Mouse (Mus musculus) heart, embryonic 13.5 days (tissue): Measurements from ENCODE around the gene Slc35g3. TPM values are rescaled to one million over a fixed set of nuclear protein-coding genes. Genes with fewer than 3 reads are reported as not detected.
A peak's percentile ranks its signal among the peaks of the same experiment; 100 is the strongest.

Experiments
- ATAC-seq: fragments of 200-750 bp; cut with Nextera tagmentation; 2 replicates; pipeline ENCODE4 v1.8.0; 2017; ENCODE audit warnings: moderate TSS enrichment; ENCODE audit not compliant: insufficient number of reproducible peaks, low FRiP score, low TSS enrichment; ENCODE audit errors: extremely low read depth
- H3K27ac ChIP-seq: fragments of 300-500 bp; sonication (generic); replicated peaks from 2 replicates; pipeline ENCODE4 v1.5.1; 2015; ENCODE audit warnings: moderate library complexity, mild to moderate bottlenecking, inconsistent platforms
- H3K27me3 ChIP-seq: fragments of 300-500 bp; sonication (generic); replicated peaks from 2 replicates; pipeline ENCODE4 v1.6.1; 2015; ENCODE audit warnings: mild to moderate bottlenecking, inconsistent platforms
- H3K36me3 ChIP-seq: fragments of 300-500 bp; sonication (generic); 2 replicates; pipeline ENCODE4 v1.6.1; 2015; ENCODE audit warnings: mild to moderate bottlenecking, inconsistent platforms
- H3K4me1 ChIP-seq: fragments of 300-500 bp; sonication (generic); 2 replicates; pipeline ENCODE4 v1.6.1; 2015; ENCODE audit warnings: inconsistent platforms
- H3K4me2 ChIP-seq: fragments of 300-500 bp; sonication (generic); 2 replicates; pipeline ENCODE4 v1.6.1; 2015; ENCODE audit warnings: inconsistent platforms, mild to moderate bottlenecking, moderate library complexity
- H3K4me3 ChIP-seq: fragments of 300-500 bp; sonication (generic); 2 replicates; pipeline ENCODE4 v1.5.1; 2015; ENCODE audit warnings: moderate library complexity, mild to moderate bottlenecking, inconsistent platforms
- H3K9ac ChIP-seq: fragments of 300-500 bp; sonication (generic); 2 replicates; pipeline ENCODE4 v1.6.1; 2015; ENCODE audit warnings: inconsistent platforms, mild to moderate bottlenecking, moderate library complexity
- H3K9me3 ChIP-seq: fragments of 300-500 bp; sonication (generic); 2 replicates; pipeline ENCODE4 v1.6.1; 2016; ENCODE audit warnings: inconsistent platforms
- WGBS: fragments of 180-500 bp; shearing (Covaris S2); methylation state at CpG from one replicate; pipeline ENCODE4 v1.1.7; 2015; ENCODE audit warnings: mixed read lengths; 5-methylcytosine and 5-hydroxymethylcytosine counted together
- polyA plus RNA-seq: library from polyadenylated mRNA; unstranded; fragments of >200 nt; fragmentation: Nextera tagmentation; extraction: Ambion mirVana; gene quantifications from 2 replicates; pipeline ENCODE4 v1.2.1, GENCODE M21; 2015

Gene Slc35g3
- polyA plus RNA-seq, 1 experiment from 2014 or later, result 0.51 TPM

DNA sequence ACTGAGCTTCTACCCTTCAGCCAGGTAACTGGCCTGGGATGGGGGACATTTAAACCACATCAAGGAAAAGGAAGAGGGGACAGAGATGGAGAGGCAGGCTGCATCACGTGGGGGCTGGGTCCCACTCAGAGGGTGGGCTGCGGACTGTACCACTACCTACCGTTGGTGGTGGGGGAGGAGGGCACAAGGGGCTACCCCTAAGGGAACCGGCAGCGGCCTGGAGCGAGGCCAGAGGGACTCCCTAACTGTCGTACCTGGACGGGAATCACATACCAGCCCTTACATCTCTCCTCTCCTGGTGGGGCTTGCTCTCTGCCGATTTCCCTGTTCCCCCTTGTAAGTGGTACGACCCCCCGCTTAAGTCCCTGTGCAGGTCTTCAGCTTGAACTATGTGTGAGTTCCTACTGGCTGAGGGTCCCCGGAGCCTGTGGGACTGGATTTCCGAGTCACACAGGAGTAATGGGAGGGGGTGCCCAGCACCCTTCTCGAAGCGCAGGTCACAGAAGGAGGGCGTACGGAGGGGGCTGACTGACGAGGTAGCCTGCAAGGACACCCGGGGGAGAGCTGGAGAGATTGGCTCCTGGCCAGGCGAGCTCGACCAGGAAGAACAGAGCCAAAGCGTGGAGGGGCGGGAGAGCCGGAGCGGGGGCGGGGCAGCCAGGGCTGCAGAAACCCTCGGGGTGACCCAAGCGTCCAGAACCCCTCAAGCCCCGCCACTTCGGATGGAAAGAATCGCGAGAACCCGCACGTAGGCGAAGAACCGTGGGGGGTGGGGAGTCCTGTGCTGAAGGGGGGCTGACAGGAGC lies 38.8 kb upstream of the Slc35g3 start:
- peak overlapping the region; percentile 78 for H3K27ac ChIP-seq

DNA sequence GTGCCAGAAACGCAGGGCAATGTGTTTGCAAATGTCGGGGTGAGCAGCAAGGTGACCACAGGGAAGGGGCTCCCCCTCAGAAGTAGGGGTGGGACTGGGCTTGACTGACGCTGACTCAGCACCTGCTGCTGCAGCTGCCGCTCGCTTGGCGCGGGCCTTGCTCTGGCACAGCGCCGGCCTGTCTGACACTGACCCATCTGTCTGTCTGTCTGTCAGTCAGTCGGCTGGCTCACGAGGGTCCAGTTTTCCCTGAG lies 38.3 kb upstream of the Slc35g3 start:
- Histone ChIP-seq H3K36me3 (no peaks in the 10 kb centered on the region), H3K4me3 (peak overlapping the region; percentile 67), H3K27ac (peak overlapping the region; percentile 78), H3K4me2 (peak overlapping the region; percentile 82), H3K27me3 (peaks cover 72% of the 10 kb centered on the region), H3K9ac (peak overlapping the region; percentile 87), H3K4me1 (peaks cover 69% of the 10 kb centered on the region), H3K9me3 (no peaks in the 10 kb centered on the region)
- ATAC-seq, result no peak
- 2% methylated on average over 11 of the region's 11 CpGs for WGBS

More for the DNA sequence above, 38.8 kb upstream of the Slc35g3 start:
- Histone ChIP-seq H3K4me1 (peaks cover 72% of the 10 kb centered on the region), H3K9me3 (no peaks in the 10 kb centered on the region), H3K4me3 (peak overlapping the region; percentile 67), H3K4me2 (peak overlapping the region; percentile 82), H3K27me3 (peaks cover 78% of the 10 kb centered on the region), H3K9ac (peak overlapping the region; percentile 87), H3K36me3 (no peaks in the 10 kb centered on the region)
- WGBS, result under 1% methylated on average over 36 of the region's 36 CpGs
- ATAC-seq, result 0 out of 2 replicates have a peak, but pooled peaks have one; percentile 2

DNA sequence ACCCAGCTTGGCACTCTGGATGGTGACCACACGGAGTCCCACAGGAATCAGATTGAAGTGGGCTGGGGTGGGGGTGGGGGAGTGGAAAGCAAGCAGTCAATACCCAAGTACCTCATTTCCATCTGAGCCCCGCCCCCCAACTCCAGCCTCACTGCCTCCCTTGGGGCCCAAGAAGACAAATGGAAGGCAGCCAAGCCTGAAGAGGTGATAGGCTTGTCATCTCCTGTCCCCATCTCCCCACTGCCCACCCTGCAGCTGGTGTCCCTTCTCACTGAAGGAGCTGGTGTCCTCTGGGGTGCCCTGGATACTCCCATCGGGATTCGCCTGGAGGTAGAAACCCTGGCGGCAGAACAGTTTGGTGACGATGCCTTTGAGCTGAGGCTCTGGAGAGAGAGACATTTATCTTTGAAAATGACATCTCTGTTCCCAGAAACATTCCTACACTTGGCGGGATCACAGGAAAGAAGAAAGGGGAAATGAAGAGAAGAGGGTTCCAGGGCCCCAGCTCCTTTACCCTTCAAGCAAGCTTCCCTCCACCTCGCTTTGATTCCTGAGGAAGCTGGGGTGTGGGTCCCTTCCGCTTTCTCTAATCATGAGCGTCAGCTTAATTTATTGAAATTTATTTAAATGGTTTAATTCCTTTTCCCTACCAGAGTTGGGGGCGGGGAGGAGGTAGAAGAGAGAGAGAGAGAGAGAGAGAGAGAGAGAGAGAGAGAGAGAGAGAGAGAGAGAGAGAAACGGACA lies 37.8 kb upstream of the Slc35g3 start:
- Histone ChIP-seq H3K4me1 (peaks cover 67% of the 10 kb centered on the region), H3K9me3 (no peaks in the 10 kb centered on the region), H3K27ac (no peak overlapping the region), H3K4me2 (peak overlapping the region; percentile 82), H3K9ac (peak overlapping the region; percentile 87), H3K36me3 (no peaks in the 10 kb centered on the region), H3K4me3 (peak overlapping the region; percentile 67), H3K27me3 (peaks cover 68% of the 10 kb centered on the region)
- WGBS, result 25% methylated on average over 12 of the region's 12 CpGs
- ATAC-seq, result no peak

DNA sequence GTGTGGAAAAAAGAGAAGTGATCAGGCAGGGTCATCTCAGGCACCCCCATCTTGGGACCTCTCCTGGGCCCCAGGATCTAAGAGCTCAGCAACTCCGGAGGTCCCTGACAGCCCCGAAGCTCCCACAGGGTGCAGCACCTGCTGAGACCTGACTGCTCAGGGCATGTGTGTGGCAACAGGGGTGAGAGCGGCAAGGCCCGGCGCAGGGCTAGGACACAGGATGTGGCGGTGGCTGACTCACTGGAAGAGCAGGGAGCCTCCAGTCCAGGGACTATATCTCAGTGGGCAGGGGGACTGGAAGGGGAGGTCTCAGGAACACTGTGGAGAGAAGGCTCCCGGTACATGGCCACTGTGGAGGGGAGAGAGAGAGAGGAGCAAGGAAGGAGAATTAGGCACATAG lies 36.2 kb upstream of the Slc35g3 start:
- Histone ChIP-seq H3K27me3 (peaks cover 62% of the 10 kb centered on the region), H3K36me3 (no peaks in the 10 kb centered on the region), H3K4me2 (no peak overlapping the region), H3K4me3 (no peak overlapping the region), H3K27ac (no peak overlapping the region), H3K4me1 (peaks cover 53% of the 10 kb centered on the region), H3K9me3 (no peaks in the 10 kb centered on the region), H3K9ac (no peak overlapping the region)
- WGBS, result 66% methylated on average over 7 of the region's 7 CpGs
- ATAC-seq, result no peak

DNA sequence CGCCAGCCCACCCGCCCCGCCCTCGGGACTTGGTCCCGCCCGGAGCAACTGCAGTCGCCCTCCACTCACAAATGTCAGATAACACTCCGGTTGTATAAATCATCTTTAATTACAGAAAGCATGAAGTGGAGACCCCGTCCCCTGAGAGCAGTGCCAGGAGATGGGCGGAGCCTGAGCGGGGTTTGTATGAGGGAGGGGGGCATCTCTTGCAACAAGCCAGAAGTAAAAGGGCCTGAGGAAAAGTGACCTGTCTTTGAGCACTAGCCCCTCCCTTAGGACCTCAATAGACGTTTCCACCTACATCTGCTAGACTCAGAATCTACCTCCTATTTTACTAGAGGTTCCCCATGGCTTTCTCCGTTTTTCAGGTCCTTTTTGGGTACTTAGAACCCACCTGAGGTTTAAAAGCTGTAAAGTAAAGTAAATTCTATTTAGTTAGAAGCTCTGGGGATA lies 34.2 kb upstream of the Slc35g3 start:
- Histone ChIP-seq H3K27me3 (peaks cover 45% of the 10 kb centered on the region), H3K9me3 (no peaks in the 10 kb centered on the region), H3K4me2 (peak overlapping the region; percentile 99), H3K4me3 (peak overlapping the region; percentile 64), H3K4me1 (peaks cover 38% of the 10 kb centered on the region), H3K36me3 (no peaks in the 10 kb centered on the region), H3K9ac (peak overlapping the region; percentile 80), H3K27ac (no peak overlapping the region)
- 4% methylated on average over 13 of the region's 13 CpGs for WGBS
- ATAC-seq, result no peak

DNA sequence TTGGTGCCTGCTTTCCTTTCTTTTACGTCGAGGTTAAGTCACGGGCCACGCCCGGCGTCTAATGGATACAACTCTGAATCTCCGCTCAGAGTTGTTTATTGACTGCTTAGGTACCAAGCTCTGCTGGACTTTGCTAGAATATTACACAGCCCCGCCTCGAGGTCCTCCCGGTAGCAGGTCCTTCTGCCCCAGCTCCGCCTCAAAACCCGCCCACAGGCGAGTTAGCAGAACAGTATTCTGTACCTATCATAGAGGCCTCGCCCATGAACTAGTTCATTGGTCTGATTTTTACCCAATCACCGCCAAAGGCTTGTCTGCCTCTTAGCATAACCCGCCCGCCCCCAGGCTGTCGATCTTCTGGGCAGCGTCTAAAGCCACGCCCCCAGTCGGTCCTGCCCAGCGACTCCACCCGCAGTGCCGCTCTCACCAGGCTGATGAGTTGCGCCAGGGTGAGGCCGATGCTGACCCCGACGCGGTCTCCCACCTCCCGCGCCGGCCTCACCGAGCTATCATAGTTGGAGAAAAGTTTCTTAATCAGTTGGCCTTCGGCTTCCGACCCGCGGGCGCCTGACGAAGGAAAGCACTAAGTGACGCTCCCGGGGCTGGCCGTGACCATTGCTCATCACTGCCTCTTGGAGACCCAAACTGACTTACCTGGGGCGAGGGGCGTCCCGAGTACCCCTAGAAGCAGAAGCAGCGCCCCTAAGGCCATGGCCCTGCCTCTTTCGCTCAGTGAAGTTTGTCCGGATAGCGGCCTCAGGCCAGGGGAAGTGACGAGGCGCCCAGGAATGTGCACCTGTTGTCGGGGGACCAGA lies 33.6 kb upstream of the Slc35g3 start, which contains the start of gene Chrnb1:
Gene Chrnb1 (minus strand): TSS at position 776 of the 815 bp plus-strand sequence.
- Histone ChIP-seq H3K4me3 (peak within 1 kb of the TSS; percentile 64), H3K4me2 (peak within 1 kb of the TSS; percentile 99), H3K9me3 (no peaks in the 10 kb centered on the region), H3K9ac (peak within 1 kb of the TSS; percentile 80), H3K27me3 (peaks cover 40% of the 10 kb centered on the region), H3K27ac (peak within 1 kb of the TSS; percentile 57), H3K4me1 (peaks cover 32% of the 10 kb centered on the region), H3K36me3 (no peaks in the 10 kb centered on the region)
- ATAC-seq, result peak; percentile 97
- WGBS, result 1% methylated on average over 52 of the region's 52 CpGs

DNA sequence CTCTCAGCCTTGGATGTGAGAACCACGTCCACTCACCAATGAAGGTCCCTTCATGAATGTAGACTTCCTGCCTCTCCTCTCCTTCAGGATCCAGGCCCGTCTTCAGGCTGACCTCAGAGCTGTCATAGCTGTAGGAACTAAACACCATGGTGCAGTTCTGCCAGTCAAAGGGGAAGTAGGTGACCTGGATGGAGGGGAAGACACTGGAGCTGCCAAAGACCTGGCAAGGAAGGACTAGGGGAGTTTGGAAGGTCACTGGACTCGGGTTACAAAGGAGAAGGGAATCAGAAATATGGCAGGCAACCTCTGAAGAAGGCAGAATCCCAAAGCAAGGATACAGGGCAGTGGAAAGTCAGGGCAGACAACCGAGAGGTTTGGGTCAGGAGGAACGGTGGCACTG lies 31.7 kb upstream of the Slc35g3 start:
- peaks cover 28% of the 10 kb centered on the region for H3K27me3 ChIP-seq
- 61% methylated on average over 5 of the region's 5 CpGs for WGBS
- no peak overlapping the region for H3K27ac ChIP-seq
- ATAC-seq, result no peak
- H3K4me2 ChIP-seq, result no peak overlapping the region
- H3K9ac ChIP-seq, result no peak overlapping the region
- no peaks in the 10 kb centered on the region for H3K9me3 ChIP-seq
- H3K4me1 ChIP-seq, result peaks cover 21% of the 10 kb centered on the region
- H3K4me3 ChIP-seq, result no peak overlapping the region
- H3K36me3 ChIP-seq, result no peaks in the 10 kb centered on the region

DNA sequence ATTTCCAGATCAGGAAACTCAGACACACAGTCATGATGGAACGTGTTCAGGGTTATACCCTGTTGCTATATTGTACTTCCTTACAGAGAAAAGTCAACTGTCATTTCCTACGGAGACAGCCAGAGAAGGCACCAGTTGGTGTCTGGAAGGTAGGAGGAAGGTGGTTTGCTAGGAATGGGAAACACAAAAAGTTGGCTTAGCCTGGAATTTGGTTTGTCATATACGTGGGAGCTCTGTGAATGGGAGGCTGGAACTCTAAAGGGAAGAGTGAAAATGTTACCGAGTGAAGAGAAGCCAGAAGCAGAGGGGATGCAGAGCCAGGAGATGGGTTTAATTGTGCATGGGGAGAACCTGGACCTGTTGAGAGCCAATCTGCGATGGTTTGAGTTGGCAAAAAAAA lies 29.7 kb upstream of the Slc35g3 start:
- no peak overlapping the region for H3K27ac ChIP-seq
- no peaks in the 10 kb centered on the region for H3K36me3 ChIP-seq
- no peak overlapping the region for H3K9ac ChIP-seq
- H3K4me2 ChIP-seq, result no peak overlapping the region
- H3K4me3 ChIP-seq, result no peak overlapping the region
- H3K27me3 ChIP-seq, result peaks cover 11% of the 10 kb centered on the region
- H3K9me3 ChIP-seq, result no peaks in the 10 kb centered on the region
- H3K4me1 ChIP-seq, result peaks cover 21% of the 10 kb centered on the region
- ATAC-seq, result no peak
- 70% methylated on average over 5 of the region's 5 CpGs for WGBS

DNA sequence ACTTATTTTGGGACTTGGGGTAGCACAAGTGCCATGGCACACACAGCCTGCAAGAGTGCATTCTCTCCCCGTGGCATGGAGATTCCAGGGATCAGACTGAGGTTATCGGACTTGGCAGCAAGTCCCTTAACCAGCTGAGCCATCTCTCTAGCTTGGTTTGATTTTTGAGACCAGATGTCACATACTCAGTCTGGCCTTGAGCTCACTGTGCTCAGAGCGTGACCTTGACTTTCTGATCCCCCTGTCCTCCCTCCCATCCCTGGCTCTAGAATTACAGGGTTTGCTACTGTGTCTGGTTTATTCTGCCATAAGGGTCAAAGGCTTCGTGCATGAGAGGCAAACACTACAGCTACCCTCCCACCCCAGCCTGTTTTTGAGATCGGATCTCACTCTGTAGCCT lies 27.7 kb upstream of the Slc35g3 start:
- H3K9me3 ChIP-seq, result no peaks in the 10 kb centered on the region
- H3K36me3 ChIP-seq, result no peaks in the 10 kb centered on the region
- peaks cover 18% of the 10 kb centered on the region; the same call in 1 of the 2 replicates for H3K4me1 ChIP-seq
- peaks cover 8% of the 10 kb centered on the region; the same call in 1 of the 2 replicates for H3K27me3 ChIP-seq
- H3K9ac ChIP-seq, result no peak overlapping the region
- 45% methylated on average over 5 of the region's 5 CpGs for WGBS
- H3K27ac ChIP-seq, result no peak overlapping the region
- no peak overlapping the region for H3K4me3 ChIP-seq
- no peak overlapping the region for H3K4me2 ChIP-seq
- no peak for ATAC-seq

DNA sequence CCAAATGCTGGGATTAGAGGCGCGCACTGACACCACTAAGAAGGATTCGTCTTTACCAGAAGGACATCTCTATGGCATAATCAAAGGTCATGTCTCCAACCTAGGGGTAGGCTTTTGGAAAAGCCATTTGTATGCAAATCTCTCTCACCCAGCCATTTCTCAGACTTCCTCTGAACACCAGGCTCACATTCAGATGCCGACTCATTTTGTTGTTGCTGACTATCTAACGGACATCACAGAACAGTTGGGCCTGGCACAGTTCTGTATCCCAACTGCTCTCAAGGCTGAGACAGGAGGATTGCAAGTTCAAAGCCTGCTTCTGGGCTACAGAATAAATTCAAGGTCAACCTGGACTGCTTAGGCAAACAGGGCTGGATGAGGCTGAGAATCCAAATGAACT lies 25.5 kb upstream of the Slc35g3 start:
- ATAC-seq, result no peak
- Histone ChIP-seq H3K36me3 (no peaks in the 10 kb centered on the region), H3K4me2 (no peak overlapping the region), H3K9ac (no peak overlapping the region), H3K27me3 (no peaks in the 10 kb centered on the region), H3K4me3 (no peak overlapping the region), H3K9me3 (no peaks in the 10 kb centered on the region), H3K27ac (no peak overlapping the region), H3K4me1 (peaks cover 20% of the 10 kb centered on the region; the same call in 1 of the 2 replicates)
- 85% methylated on average over 5 of the region's 5 CpGs for WGBS

DNA sequence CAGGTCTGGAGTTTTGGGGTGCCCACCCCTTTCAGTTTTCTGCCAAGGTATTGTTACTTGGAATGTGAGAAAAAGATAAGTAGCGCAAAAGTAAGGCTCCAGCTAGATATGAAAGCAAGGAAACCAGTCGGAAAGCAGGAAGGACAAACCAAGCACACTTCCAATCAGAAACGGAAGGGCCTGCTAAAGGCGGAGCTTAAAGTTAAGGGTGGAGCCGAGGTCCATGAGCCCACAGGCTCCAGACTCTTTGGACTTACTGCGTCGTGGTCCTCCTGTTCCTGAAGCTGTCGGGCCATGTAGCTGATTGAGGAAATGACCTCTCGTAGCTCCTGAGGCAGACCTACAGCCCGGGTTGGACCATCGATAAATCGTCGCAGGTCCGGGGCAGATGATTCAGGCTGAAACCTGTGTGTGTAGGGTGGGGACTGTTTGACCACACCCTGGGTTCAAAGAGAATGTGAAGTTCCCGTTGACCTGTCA lies 23.1 kb upstream of the Slc35g3 start:
- peak overlapping the region; percentile 28 for H3K4me3 ChIP-seq
- no peak for ATAC-seq
- H3K9me3 ChIP-seq, result no peaks in the 10 kb centered on the region
- peak overlapping the region; percentile 58 for H3K4me2 ChIP-seq
- 24% methylated on average over 15 of the region's 15 CpGs for WGBS
- peak overlapping the region; percentile 33; the same call in 1 of the 2 replicates for H3K9ac ChIP-seq
- H3K4me1 ChIP-seq, result 0 out of 2 replicates have a peak, but pooled peaks cover 16% of the 10 kb centered on the region
- no peak overlapping the region for H3K27ac ChIP-seq
- 0 out of 2 replicates have a peak, but pooled peaks cover 6% of the 10 kb centered on the region for H3K27me3 ChIP-seq
- no peaks in the 10 kb centered on the region for H3K36me3 ChIP-seq
